Mouse (Mus musculus) CH12.LX (cell line): Measurements from ENCODE around the gene Xcl1.

ENCODE experiments used
- BHLHE40 ChIP-seq: IDR thresholded peaks from 2 replicates; pipeline ENCODE4 v1.6.1; 2011; ENCODE audit warnings: mild to moderate bottlenecking, low read depth, low read length, improper control_type of control experiment
- CTCF ChIP-seq, 2 experiments: IDR thresholded peaks in 1 of 2; conservative IDR thresholded peaks in 1 of 2; 2 replicates each; pipeline ENCODE4 v1.5.1; 2011 to 2012; ENCODE audit warnings: low read depth in 2 of 2, low read length in 2 of 2, improper control_type of control experiment in 1 of 2, inconsistent platforms in 1 of 2, mild to moderate bottlenecking in 1 of 2, moderate library complexity in 1 of 2
- E2F4 ChIP-seq: IDR thresholded peaks from 2 replicates; pipeline ENCODE4 v1.6.1; 2011; ENCODE audit warnings: low read depth, low read length, improper control_type of control experiment; ENCODE audit not compliant: insufficient replicate concordance
- HCFC1 ChIP-seq: IDR thresholded peaks from 2 replicates; pipeline ENCODE4 v1.6.1; 2012; ENCODE audit warnings: low read depth, mild to moderate bottlenecking, inconsistent platforms, low read length, improper control_type of control experiment
- JUND ChIP-seq: conservative IDR thresholded peaks from 2 replicates; pipeline ENCODE4 v1.6.1; 2011; ENCODE audit warnings: low read depth, low read length, improper control_type of control experiment
- MAFK ChIP-seq: IDR thresholded peaks from 2 replicates; pipeline ENCODE4 v1.6.1; 2011; ENCODE audit warnings: low read length, improper control_type of control experiment; ENCODE audit not compliant: insufficient replicate concordance
- MXI1 ChIP-seq: IDR thresholded peaks from 2 replicates; pipeline ENCODE4 v1.6.1; 2011; ENCODE audit warnings: mild to moderate bottlenecking, low read depth, low read length, improper control_type of control experiment
- MYC ChIP-seq: IDR thresholded peaks from 2 replicates; pipeline ENCODE4 v1.6.1; 2011; ENCODE audit warnings: low read depth, mild to moderate bottlenecking, improper control_type of control experiment, low read length
- POLR2A ChIP-seq: IDR thresholded peaks from 2 replicates; pipeline ENCODE4 v1.6.1; 2011; ENCODE audit warnings: low read depth, mild to moderate bottlenecking, improper control_type of control experiment, low read length
- ZC3H11A ChIP-seq: IDR thresholded peaks from 2 replicates; pipeline ENCODE4 v1.6.1; 2012; ENCODE audit warnings: low read depth, mild to moderate bottlenecking, inconsistent platforms, low read length, improper control_type of control experiment

GRCm38 (mm10) chr1:164975276-164975675 is 39.9 kb upstream of the Xcl1 start:
- no peak for TF ChIP-seq JUND
- no peak for TF ChIP-seq E2F4
- no peak for TF ChIP-seq BHLHE40
- TF ChIP-seq CTCF (conservative IDR thresholded peaks at IDR 0.05 in 1 of 2, IDR thresholded peaks at IDR 0.05 in 1 of 2; ENCODE audit: low read depth in 2 of 2, low read length in 2 of 2): no peak
- TF ChIP-seq POLR2A: no peak
- no peak for TF ChIP-seq MXI1
- TF ChIP-seq ZC3H11A: no peak
- no peak for TF ChIP-seq MYC
- no peak for TF ChIP-seq HCFC1
- TF ChIP-seq MAFK: no peak
